Mouse (Mus musculus) liver, adult 2 months (tissue): ENCODE measurements at regions not wholly inside any gene's neighbourhood (a gene's known extent, or its start where the extent isn't known, plus 50 kb on each side); places are given as distances from the start of the nearest gene placed in this dataset.

Source experiments
- CTCF ChIP-seq: fragments of 200-500 bp; IDR thresholded peaks from 2 replicates; pipeline ENCODE4 v1.5.1; 2011; ENCODE audit warnings: low read depth, low read length, control low read depth
- POLR2A ChIP-seq: fragments of 200-500 bp; IDR thresholded peaks from 2 replicates; pipeline ENCODE4 v1.6.1; 2011; ENCODE audit warnings: low read length, control low read depth; ENCODE audit not compliant: insufficient read depth; ENCODE audit errors: extremely low read depth

DNA sequence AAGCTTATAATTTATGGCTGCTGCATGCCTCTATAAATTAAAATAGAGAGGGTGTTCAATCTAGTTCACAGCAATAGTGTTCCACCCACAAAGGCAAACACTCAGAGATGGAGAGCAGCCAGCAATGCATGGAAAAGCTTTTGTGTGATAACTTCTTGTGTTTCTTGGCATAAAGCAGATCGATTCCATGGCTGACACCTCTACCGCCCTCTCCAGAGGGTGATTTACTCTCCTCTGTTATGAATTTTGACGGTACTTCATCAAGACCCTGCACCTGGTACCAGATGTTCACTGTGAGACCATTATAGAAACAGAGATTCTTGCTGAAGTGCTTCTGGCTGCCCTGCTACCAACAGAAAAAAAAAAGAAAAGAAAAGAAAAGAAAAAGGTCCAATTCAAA is 54.1 kb upstream of the Btc start:
- TF ChIP-seq CTCF, result no peak
- TF ChIP-seq POLR2A, result no peak
